Mouse (Mus musculus): ENCODE measurements around the gene 1700029H14Rik. TPM values are rescaled to one million over a fixed set of nuclear protein-coding genes. Genes with fewer than 3 reads are reported as not detected.
A peak's percentile ranks its signal among the peaks of the same experiment; 100 is the strongest.

1700029H14Rik gene
- total and polyA plus RNA-seq, 2 experiments from 2014 or later, result not detected

- no peaks in the 10 kb centered on the region for H3K27me3 ChIP-seq (ENCODE audit: control insufficient read depth, insufficient read depth, low read length)
- H3K4me2 ChIP-seq (ENCODE audit: low read depth, low read length), result no peak overlapping the region
- H3K36me3 ChIP-seq (replicated peaks; ENCODE audit: control insufficient read depth, insufficient read depth, low read length), result no peaks in the 10 kb centered on the region
- no peak overlapping the region for H3K9ac ChIP-seq (replicated peaks; ENCODE audit: low read depth, low read length)
- H3K27ac ChIP-seq (ENCODE audit: low read depth), result no peak overlapping the region
- H3K4me3 ChIP-seq (ENCODE audit: low read depth, low read length), result no peak overlapping the region
- no peak for TF ChIP-seq CTCF (IDR thresholded peaks at IDR 0.05; ENCODE audit: low read depth)
- TF ChIP-seq EP300 (IDR thresholded peaks at IDR 0.05; ENCODE audit: low read depth), result no peak
- no peaks in the 10 kb centered on the region for H3K4me1 ChIP-seq (ENCODE audit: control insufficient read depth, insufficient read depth)
- no peak for DNase-seq (ENCODE audit: low spot score)
- 55% methylated on average over 2 of the region's 2 CpGs for WGBS
- H3K9me3 ChIP-seq (replicated peaks; ENCODE audit: control insufficient read depth, low read length), result no peaks in the 10 kb centered on the region
- no peak for ATAC-seq (ENCODE audit: insufficient read depth, low read depth)
These were observed 4.7 kb downstream of the 1700029H14Rik start for GRCm38 (mm10) chr8:13557526-13557925.

DNA sequence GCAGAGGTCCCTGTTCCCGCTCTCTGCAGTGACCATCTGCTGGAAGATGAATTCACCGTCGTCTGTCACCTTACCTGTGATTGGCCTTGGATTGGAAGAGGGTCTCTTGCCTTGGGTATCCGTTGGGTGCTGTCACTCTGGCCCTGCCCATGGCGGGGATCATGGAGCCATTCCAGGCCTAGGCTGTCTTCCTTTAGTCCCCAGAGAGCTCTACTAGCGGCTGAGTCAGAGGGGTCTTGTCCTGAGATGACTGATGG is 10.8 kb downstream of the 1700029H14Rik start:
- no peak overlapping the region for H3K4me3 ChIP-seq (ENCODE audit: low read depth, low read length)
- WGBS, result 92% methylated on average over 6 of the region's 6 CpGs

DNA sequence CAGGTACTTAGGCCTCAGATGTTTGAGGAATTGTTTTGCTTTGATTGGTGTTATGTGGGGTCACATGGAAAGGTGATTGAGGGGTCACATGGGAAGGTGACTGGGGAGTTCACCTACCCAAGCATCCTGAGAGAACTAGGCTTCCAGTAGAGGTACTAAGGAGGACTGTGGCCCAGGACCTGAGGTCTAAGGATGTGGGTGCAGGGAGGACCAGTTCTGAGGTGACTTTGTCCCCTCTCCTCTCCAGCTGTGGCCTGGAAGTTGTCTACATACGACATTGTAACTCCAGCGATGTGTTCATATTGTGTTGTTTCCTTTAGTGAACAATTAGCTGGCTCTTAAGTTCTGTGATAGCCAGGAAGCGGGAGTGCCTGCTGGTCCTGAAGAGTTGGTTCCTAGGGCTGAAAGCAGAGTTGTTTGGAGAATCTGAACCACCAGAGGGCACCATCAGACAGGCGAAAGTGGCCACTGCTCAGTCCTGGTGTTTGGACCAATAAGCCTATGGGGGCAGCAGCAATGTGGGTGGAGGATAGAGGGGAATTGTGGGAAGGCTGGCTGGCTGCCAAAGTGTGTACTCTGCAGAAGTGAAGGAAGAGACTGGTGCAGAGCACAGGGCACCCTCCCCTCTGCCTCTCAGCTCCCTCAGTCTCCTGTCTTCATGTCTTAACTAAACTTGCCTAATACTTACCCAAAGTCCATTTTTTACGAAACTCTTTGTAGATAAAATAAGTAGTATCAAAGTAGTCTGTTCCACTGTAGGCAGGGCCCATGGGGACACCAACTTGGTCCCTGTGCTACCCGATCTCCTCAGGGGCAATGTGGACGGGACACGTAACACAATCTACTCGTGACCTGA is 11.3 kb downstream of the 1700029H14Rik start:
- ATAC-seq (ENCODE audit: insufficient read depth, low read depth), result peak; percentile 90
- 49% methylated on average over 9 of the region's 9 CpGs for WGBS

More for the DNA sequence above, 10.8 kb downstream of the 1700029H14Rik start:
- Histone ChIP-seq H3K9me3 (replicated peaks; ENCODE audit: control insufficient read depth, low read length) (no peaks in the 10 kb centered on the region), H3K27ac (ENCODE audit: low read depth) (no peak overlapping the region), H3K27me3 (ENCODE audit: control insufficient read depth, insufficient read depth, low read length) (no peaks in the 10 kb centered on the region), H3K36me3 (replicated peaks; ENCODE audit: control insufficient read depth, insufficient read depth, low read length) (no peaks in the 10 kb centered on the region), H3K4me1 (ENCODE audit: control insufficient read depth, insufficient read depth) (no peaks in the 10 kb centered on the region; the same call in 1 of the 2 replicates), H3K4me2 (ENCODE audit: low read depth, low read length) (no peak overlapping the region), H3K9ac (replicated peaks; ENCODE audit: low read depth, low read length) (no peak overlapping the region)
- DNase-seq (ENCODE audit: low spot score) (no peak), ATAC-seq (ENCODE audit: insufficient read depth, low read depth) (no peak)
- TF ChIP-seq CTCF (IDR thresholded peaks at IDR 0.05; ENCODE audit: low read depth), result no peak
- TF ChIP-seq EP300 (IDR thresholded peaks at IDR 0.05; ENCODE audit: low read depth), result no peak

DNA sequence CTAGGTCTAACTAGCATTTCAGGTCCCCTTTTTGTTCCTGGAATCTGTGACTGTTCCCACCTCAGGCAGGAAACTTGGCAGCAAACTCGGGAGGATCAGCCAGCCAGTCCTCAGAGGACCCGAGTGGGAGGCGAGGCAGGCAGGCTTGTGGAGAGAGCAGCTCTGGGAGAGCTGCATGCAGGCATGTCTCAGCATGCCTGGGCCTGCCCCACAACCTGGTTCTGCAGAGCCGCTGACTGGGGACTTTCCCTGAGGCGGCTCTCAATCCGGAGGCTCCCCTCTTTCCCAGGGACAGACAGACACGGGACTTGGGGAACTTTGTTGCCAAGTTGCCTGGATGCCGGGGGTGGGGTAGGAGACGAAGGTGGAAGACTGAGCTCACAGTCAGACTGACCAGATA is 13.4 kb downstream of the 1700029H14Rik start:
- no peak for DNase-seq (ENCODE audit: low spot score)
- no peak for ATAC-seq (ENCODE audit: insufficient read depth, low read depth)
- Histone ChIP-seq H3K27me3 (ENCODE audit: control insufficient read depth, insufficient read depth, low read length) (no peaks in the 10 kb centered on the region), H3K9me3 (replicated peaks; ENCODE audit: control insufficient read depth, low read length) (0 out of 2 replicates have a peak, but pooled peaks cover 13% of the 10 kb centered on the region), H3K4me2 (ENCODE audit: low read depth, low read length) (no peak overlapping the region), H3K27ac (ENCODE audit: low read depth) (0 out of 2 replicates have a peak overlapping the region, but pooled peaks have one; percentile 8), H3K4me3 (ENCODE audit: low read depth, low read length) (no peak overlapping the region), H3K36me3 (replicated peaks; ENCODE audit: control insufficient read depth, insufficient read depth, low read length) (no peaks in the 10 kb centered on the region), H3K4me1 (ENCODE audit: control insufficient read depth, insufficient read depth) (no peaks in the 10 kb centered on the region; the same call in 1 of the 2 replicates), H3K9ac (replicated peaks; ENCODE audit: low read depth, low read length) (no peak overlapping the region)
- WGBS, result 21% methylated on average over 9 of the region's 9 CpGs
- no peak for TF ChIP-seq EP300 (IDR thresholded peaks at IDR 0.05; ENCODE audit: low read depth)
- no peak for TF ChIP-seq CTCF (IDR thresholded peaks at IDR 0.05; ENCODE audit: low read depth)

More for the DNA sequence above, 11.3 kb downstream of the 1700029H14Rik start:
- DNase-seq (ENCODE audit: low spot score), result peak; percentile 96
- no peak overlapping the region for H3K4me3 ChIP-seq (ENCODE audit: low read depth, low read length)
- no peaks in the 10 kb centered on the region for H3K27me3 ChIP-seq (ENCODE audit: control insufficient read depth, insufficient read depth, low read length)
- H3K9ac ChIP-seq (replicated peaks; ENCODE audit: low read depth, low read length), result no peak overlapping the region
- no peaks in the 10 kb centered on the region for H3K36me3 ChIP-seq (replicated peaks; ENCODE audit: control insufficient read depth, insufficient read depth, low read length)
- 0 out of 2 replicates have a peak, but pooled peaks cover under 1% of the 10 kb centered on the region for H3K9me3 ChIP-seq (replicated peaks; ENCODE audit: control insufficient read depth, low read length)
- no peaks in the 10 kb centered on the region; the same call in 1 of the 2 replicates for H3K4me1 ChIP-seq (ENCODE audit: control insufficient read depth, insufficient read depth)
- TF ChIP-seq EP300 (IDR thresholded peaks at IDR 0.05; ENCODE audit: low read depth), result 0 out of 2 replicates have a peak, but pooled peaks have one; percentile 41
- peak; percentile 96 for TF ChIP-seq CTCF (IDR thresholded peaks at IDR 0.05; ENCODE audit: low read depth)
- no peak overlapping the region for H3K27ac ChIP-seq (ENCODE audit: low read depth)
- no peak overlapping the region for H3K4me2 ChIP-seq (ENCODE audit: low read depth, low read length)

DNA sequence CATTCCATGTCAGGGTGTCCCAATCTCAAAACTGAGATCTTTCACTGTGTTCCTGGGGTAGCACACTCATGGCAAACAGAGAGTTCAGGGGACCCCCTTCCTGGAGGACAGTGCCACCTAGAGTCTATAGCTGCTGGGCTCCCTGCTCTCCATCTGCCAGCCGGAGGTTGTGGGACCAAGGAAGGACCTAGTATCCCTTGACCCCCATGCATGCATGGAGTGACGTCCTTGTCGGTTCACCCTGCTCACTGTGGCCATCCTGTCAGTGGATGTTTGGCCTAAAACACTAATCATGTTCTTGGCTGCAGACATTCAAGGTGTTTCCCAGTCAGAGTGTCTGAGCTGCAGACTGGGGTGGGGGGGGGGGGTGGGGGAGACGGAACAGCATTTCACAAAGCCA is 14.0 kb downstream of the 1700029H14Rik start:
- no peak overlapping the region for H3K9ac ChIP-seq (replicated peaks; ENCODE audit: low read depth, low read length)
- no peak overlapping the region for H3K4me3 ChIP-seq (ENCODE audit: low read depth, low read length)
- H3K4me1 ChIP-seq (ENCODE audit: control insufficient read depth, insufficient read depth), result no peaks in the 10 kb centered on the region; the same call in 1 of the 2 replicates
- ATAC-seq (ENCODE audit: insufficient read depth, low read depth), result peak; percentile 54
- H3K36me3 ChIP-seq (replicated peaks; ENCODE audit: control insufficient read depth, insufficient read depth, low read length), result no peaks in the 10 kb centered on the region
- H3K9me3 ChIP-seq (replicated peaks; ENCODE audit: control insufficient read depth, low read length), result 0 out of 2 replicates have a peak, but pooled peaks cover 13% of the 10 kb centered on the region
- H3K4me2 ChIP-seq (ENCODE audit: low read depth, low read length), result no peak overlapping the region
- peak; percentile 62 for DNase-seq (ENCODE audit: low spot score)
- WGBS, result 26% methylated on average over 4 of the region's 4 CpGs
- H3K27me3 ChIP-seq (ENCODE audit: control insufficient read depth, insufficient read depth, low read length), result no peaks in the 10 kb centered on the region
- peak; percentile 82 for TF ChIP-seq CTCF (IDR thresholded peaks at IDR 0.05; ENCODE audit: low read depth)
- TF ChIP-seq EP300 (IDR thresholded peaks at IDR 0.05; ENCODE audit: low read depth), result no peak
- no peak overlapping the region for H3K27ac ChIP-seq (ENCODE audit: low read depth)
